Mouse (Mus musculus): ENCODE measurements around the gene Cetn3.
A peak's percentile ranks its signal among the peaks of the same experiment; 100 is the strongest.

Gene Cetn3

DNA sequence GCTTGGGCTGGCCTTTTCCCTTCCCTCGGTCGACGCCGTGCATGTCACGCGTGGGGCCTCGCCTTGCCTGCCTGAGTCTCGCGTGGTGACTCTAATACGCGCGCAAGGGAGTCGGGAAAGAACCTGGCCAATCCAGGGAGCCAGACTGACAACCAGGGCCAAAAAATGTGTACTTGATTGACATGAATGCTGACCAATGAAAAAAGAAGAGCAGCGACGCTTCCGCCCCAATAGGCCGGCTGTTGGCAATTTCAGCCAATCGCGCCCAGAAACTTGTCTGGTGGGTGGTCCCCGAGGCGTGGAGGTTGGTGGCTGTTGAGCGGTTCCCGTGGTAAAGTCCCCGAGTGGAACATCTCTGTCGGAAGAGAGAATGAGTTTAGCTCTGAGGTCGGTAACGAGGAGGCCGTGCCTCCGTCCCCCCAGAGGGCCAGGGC, at the start of gene Cetn3:
Cetn3 (plus strand) TSS at position 107 of the 434 bp plus-strand sequence.
- peak; percentile 97 for DNase-seq

DNA sequence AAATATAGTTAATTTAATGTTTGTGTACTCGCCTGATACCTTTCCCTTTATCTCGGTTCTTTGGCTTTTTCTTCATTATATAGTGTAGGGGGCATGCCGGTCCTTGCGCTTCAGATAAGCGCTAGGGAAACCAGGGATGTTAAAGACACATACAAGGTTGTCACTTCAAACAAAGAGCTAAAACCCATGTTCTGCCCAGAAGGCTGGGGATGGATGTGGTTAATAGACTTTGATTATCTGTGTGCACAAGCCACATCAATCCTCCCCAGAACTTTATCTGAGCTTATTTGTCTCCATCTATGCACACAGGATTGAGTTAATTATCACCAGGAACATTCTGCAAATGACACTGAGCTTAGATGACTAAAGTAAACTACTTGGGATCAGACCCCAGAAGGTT, 46.3 kb upstream of the Cetn3 start:
- no peak for DNase-seq

GRCm38 (mm10) chr13:81740898-81741297, 42.0 kb upstream of the Cetn3 start:
- peak; percentile 11 for DNase-seq

DNA sequence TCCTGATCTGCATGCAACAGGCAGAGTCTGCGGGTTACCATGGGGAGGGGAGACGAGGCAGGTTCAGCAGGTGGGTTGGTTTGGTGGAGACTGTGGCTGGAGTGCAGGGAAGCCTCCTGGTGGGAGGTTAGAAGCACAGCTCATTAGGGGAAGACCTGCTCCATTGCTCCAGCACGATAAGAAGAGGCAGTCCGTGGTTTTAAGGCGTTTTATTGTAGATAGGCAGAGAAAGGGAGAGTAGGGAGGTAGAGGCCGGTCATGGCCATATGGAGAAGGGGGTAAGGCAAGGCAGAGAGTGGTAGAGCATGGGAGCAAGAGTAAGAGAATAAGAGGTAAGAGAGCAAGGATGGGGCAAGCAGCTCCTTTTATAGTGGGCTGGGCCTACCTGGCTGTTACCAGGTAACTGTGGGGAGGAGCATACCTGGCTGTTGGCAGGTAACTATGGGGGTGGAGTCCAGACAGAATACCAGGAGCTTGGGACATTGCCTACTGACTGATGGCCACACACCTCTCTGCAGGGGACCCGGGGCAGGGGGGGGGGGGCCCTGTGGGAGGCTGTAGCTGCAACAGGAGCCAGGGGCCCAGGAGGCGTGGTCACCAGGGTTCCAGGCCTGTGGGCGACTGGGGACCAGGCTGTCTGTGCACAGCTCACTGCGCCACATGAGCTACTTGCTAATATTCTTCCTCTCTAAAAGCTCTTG, 39.3 kb upstream of the Cetn3 start:
- DNase-seq = no peak

DNA sequence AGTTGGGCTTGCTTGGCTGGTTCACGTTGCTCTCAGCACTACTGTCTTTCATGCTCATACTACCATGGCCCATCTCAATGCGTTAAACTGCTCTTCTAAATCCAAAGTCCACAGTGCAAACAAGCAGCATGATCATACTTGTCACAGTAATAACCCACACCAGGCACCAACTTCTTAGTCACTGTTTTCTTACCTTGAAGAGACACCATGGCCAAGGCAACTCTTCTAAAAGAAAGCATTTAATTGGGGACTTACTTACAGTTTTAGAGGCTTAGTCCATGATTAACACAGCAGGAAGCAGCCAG, 38.8 kb upstream of the Cetn3 start:
- DNase-seq = no peak

- DNase-seq = no peak
These were observed 28.0 kb upstream of the Cetn3 start for GRCm38 (mm10) chr13:81754878-81755277.

- DNase-seq = no peak
These were observed 27.6 kb upstream of the Cetn3 start for GRCm38 (mm10) chr13:81755324-81755723.

- no peak for DNase-seq
These were observed 25.7 kb upstream of the Cetn3 start for GRCm38 (mm10) chr13:81757058-81757660.

GRCm38 (mm10) chr13:81760379-81760778, 22.5 kb upstream of the Cetn3 start:
- peak; percentile 72 for DNase-seq

- peak; percentile 72 for DNase-seq
These were observed 21.2 kb upstream of the Cetn3 start for GRCm38 (mm10) chr13:81761566-81762186.

GRCm38 (mm10) chr13:81764173-81764572, 18.7 kb upstream of the Cetn3 start:
- DNase-seq = no peak

GRCm38 (mm10) chr13:81767038-81767659, 15.7 kb upstream of the Cetn3 start:
- DNase-seq = peak; percentile 76

DNA sequence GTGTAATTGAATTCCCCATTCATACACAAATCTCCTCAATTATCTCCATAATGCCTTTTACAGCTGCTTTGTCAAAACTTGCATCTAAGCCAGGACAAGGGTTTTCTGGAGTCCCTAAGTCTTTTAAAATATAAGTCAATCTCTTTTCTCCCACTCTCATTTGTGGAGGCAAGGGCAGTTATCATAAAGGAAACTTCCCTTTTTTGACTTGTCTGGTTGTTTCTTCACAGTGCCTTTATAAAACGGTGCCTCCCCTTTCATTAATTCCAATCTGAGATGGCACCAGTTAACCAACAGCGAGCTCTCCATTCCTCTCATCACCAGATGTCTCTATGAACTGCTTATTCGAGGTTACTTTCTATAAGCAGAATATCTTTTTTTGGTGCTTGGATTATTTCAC, 6.7 kb upstream of the Cetn3 start:
- no peak for DNase-seq

- DNase-seq = no peak
These were observed 402 bp upstream of the Cetn3 start for GRCm38 (mm10) chr13:81782475-81782874.

DNA sequence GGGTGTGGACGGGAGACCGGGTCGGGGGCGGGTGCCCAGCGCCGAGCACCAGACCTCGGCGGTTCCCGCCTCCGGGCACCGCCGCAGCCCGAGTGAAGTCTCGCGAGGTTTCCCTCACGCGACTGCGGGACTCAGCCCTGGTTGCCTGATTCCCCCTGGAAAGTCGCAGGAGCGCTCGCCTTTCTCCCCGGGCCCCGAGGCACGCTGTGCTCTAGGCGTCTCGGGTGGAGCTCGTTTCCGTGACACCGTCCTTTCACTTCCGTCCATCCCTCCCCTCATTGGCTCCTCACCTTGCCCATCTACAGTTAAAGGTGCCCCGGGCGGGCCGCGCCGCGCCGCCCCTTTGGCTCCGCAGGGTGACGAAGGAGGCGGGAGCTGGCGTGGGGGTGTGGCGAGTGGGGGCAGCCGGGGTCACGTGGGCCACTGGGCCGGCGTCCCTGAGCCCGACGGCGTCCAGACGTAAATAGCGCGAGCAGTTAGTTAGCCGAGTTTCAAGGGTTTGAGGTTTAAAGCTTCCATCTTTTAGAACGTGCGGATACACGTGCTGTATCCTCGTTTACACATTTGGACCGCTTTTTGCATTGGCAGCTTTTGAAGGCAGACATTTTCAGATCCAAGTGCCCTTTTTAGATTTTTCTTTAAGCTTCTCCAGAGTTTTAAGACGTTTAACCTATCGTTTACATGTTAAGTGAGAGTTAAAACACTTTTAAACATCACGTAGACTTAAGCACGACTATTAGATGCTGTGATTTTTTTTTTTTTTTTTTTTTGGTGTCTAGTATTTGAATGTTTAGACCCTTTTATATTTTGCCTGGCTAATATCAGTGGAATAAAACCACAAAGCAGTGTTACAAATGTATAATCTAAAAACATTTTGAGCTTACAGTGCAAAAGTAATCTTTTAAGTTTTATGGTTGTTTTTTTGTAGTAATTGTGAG, 797 bp downstream of the Cetn3 start:
- peak; percentile 98 for DNase-seq

DNA sequence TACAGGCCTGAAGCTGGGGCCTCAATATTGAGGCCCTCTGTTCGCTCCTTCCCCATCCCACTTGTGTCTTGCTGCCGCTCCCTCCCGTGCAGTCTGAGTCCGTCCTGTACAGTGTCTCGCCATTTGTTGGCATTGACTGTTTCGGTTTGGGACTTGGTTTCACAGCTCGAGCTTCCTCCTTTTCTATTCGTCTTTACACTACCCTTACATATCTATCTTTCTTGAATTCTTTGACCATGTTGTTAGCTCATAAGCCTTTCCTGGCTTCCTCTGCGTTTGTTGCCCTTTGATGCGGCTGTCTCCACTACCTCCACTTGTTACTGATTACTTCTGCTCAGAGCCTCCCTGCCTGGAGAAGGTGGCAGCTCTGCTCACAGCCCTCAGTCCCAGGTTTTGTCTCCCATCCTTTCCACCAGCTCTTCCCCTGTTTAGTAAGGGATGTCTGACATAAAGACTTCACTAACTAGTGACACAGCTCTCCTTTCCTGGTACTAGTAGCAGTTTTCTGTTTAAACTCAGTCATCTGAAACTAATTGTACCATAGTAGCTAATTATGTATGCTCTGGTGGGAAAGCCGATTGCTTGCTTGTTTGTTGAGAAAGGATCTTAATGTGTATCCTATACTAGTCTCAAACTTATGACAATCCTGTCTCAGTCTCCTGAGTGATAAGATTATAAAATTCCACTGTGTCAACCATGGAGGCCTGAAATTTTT, 3.0 kb downstream of the Cetn3 start:
- DNase-seq = no peak

GRCm38 (mm10) chr13:81790160-81790559, 7.3 kb downstream of the Cetn3 start:
- DNase-seq = no peak

GRCm38 (mm10) chr13:81791861-81792260, 9.0 kb downstream of the Cetn3 start:
- DNase-seq = no peak

- no peak for DNase-seq
These were observed 11.0 kb downstream of the Cetn3 start for GRCm38 (mm10) chr13:81793850-81794249.

- DNase-seq = no peak
These were observed 18.2 kb downstream of the Cetn3 start for GRCm38 (mm10) chr13:81801121-81801520.

DNA sequence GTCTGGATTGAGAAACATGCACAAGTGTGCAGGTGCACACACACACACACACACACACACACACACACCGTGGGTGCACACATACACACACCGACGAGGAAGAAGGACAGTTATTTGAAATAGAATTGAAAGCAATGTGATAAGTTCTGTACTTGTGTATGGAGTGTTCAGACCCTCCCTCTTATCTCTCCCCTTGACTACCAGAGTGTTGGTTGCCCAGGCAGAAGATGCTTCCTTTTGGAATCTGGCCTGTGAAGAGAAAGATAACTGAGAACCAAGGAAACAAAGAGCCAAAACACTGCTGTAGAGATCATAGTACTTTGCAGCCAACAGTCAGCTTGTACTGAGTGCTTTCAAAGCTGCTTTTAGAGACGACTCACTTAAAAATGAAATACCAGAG, 20.8 kb downstream of the Cetn3 start:
- no peak for DNase-seq

DNA sequence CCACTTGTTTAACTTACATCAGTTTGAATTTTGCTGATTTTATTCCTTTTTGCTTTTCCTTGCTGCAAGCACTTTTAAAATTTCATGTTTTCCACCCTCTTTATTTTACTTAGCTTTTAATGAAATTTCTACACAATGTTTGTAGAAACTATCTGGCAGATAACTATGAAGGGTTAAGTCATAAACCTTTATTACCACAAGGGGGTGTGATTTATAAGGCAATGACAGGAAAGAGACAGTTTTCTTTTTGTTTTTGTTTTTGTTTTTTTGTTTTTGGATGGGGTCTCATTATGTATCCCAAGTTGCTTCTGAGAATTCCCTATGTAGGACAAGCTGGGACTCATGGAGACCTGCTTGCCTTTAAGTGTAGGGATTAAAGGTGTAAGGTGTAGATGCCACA, 39.9 kb downstream of the Cetn3 start:
- no peak for DNase-seq

All from kidney, adult 9 months (tissue).